Mouse (Mus musculus): Measurements from ENCODE around the gene Plscr4. TPM values are rescaled to one million over a fixed set of nuclear protein-coding genes. Genes with fewer than 3 reads are reported as not detected.

The Plscr4 gene
- polyA plus RNA-seq, 1 experiment from 2014 or later, result 4.6 TPM

DNA sequence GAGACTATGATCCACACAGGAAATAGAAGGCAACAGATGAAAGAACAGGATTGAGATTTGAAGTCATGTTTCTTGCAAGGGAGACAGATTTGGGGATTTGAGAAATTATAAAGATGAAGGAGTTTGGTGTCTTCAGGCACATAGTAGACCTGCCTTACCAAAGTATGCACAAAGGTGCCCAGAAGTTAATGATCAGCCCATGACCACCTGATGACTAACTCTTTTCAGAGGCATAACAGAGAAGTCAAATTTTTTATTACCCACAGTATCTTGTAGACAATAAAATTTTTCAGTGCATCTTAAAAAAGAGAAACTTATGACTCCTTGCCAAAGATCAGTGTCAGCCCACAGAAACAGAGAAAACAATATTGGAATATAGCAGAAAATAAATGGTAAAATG, 12.6 kb upstream of the Plscr4 start:
- H3K9me3 ChIP-seq (ENCODE audit: control insufficient read depth), result no peaks in the 10 kb centered on the region
- no peak for TF ChIP-seq CTCF (IDR thresholded peaks at IDR 0.05; ENCODE audit: low read depth)
- no peak overlapping the region for H3K27ac ChIP-seq (ENCODE audit: low read depth, low read length)
- H3K4me3 ChIP-seq (ENCODE audit: low read depth, low read length), result no peak overlapping the region
- peak; percentile 54; the same call in 1 of the 2 replicates for ATAC-seq
- H3K4me1 ChIP-seq (replicated peaks; ENCODE audit: control insufficient read depth, insufficient read depth, low read length), result no peaks in the 10 kb centered on the region
- H3K4me2 ChIP-seq (replicated peaks; ENCODE audit: low read depth), result no peak overlapping the region
- H3K36me3 ChIP-seq (ENCODE audit: control insufficient read depth, insufficient read depth), result no peaks in the 10 kb centered on the region
- H3K9ac ChIP-seq (ENCODE audit: low read depth, low read length), result no peak overlapping the region
- H3K27me3 ChIP-seq (replicated peaks; ENCODE audit: control insufficient read depth, insufficient read depth, low read length), result no peaks in the 10 kb centered on the region

DNA sequence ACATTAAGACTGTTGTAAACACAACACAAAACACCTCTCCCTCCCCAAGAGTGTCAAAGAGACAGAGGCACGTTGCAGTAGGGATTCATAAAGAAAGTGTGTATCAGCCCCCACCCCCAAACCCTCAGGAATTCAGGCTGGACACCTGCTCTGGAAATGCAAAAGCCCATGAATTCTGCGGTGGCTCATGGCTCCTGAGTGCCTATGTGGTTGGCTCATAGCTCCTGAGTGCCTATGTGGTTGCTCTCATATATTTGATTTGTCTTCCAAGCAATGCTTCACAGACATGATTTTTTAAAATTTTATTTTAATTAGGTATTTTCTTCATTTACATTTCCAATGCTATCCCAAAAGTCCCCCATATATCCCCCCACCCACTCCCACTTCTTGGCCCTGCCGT, 568 bp upstream of the Plscr4 start:
- no peak for ATAC-seq
- Histone ChIP-seq H3K27me3 (replicated peaks; ENCODE audit: control insufficient read depth, insufficient read depth, low read length) (no peaks in the 10 kb centered on the region), H3K4me2 (replicated peaks; ENCODE audit: low read depth) (no peak overlapping the region), H3K9ac (ENCODE audit: low read depth, low read length) (no peak overlapping the region), H3K9me3 (ENCODE audit: control insufficient read depth) (no peaks in the 10 kb centered on the region), H3K4me3 (ENCODE audit: low read depth, low read length) (no peak overlapping the region), H3K4me1 (replicated peaks; ENCODE audit: control insufficient read depth, insufficient read depth, low read length) (no peaks in the 10 kb centered on the region), H3K27ac (ENCODE audit: low read depth, low read length) (no peak overlapping the region), H3K36me3 (ENCODE audit: control insufficient read depth, insufficient read depth) (no peaks in the 10 kb centered on the region)
- 76% methylated on average over 3 of the region's 3 CpGs for WGBS
- no peak for TF ChIP-seq CTCF (IDR thresholded peaks at IDR 0.05; ENCODE audit: low read depth)

DNA sequence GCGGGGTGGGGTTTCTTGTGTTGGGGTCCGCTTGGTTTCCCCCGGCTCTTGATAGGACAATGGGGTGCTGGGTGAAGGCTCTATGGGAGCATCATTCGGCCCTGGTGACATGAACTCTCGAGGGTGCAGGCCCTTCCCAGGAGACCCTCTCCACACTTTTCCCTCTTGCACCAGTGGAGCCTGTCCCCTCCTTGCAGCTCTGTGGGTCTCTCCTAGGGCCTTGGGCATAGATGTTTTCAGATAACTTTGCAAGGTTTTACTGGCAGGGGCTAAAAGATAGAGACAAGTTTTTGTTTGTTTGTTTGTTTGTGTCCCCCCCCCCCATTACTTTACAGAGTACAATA, 858 bp downstream of the Plscr4 start:
- peak overlapping the region; percentile 73 for H3K9ac ChIP-seq (ENCODE audit: low read depth, low read length)
- no peaks in the 10 kb centered on the region for H3K4me1 ChIP-seq (replicated peaks; ENCODE audit: control insufficient read depth, insufficient read depth, low read length)
- H3K9me3 ChIP-seq (ENCODE audit: control insufficient read depth), result no peaks in the 10 kb centered on the region
- no peaks in the 10 kb centered on the region for H3K27me3 ChIP-seq (replicated peaks; ENCODE audit: control insufficient read depth, insufficient read depth, low read length)
- H3K4me2 ChIP-seq (replicated peaks; ENCODE audit: low read depth), result peak overlapping the region; percentile 98
- no peaks in the 10 kb centered on the region for H3K36me3 ChIP-seq (ENCODE audit: control insufficient read depth, insufficient read depth)
- no peak for TF ChIP-seq CTCF (IDR thresholded peaks at IDR 0.05; ENCODE audit: low read depth)
- WGBS, result 1% methylated on average over 5 of the region's 5 CpGs
- H3K4me3 ChIP-seq (ENCODE audit: low read depth, low read length), result peak overlapping the region; percentile 72
- ATAC-seq, result peak; percentile 19; the same call in 1 of the 2 replicates
- H3K27ac ChIP-seq (ENCODE audit: low read depth, low read length), result peak overlapping the region; percentile 46; the same call in 1 of the 2 replicates

DNA sequence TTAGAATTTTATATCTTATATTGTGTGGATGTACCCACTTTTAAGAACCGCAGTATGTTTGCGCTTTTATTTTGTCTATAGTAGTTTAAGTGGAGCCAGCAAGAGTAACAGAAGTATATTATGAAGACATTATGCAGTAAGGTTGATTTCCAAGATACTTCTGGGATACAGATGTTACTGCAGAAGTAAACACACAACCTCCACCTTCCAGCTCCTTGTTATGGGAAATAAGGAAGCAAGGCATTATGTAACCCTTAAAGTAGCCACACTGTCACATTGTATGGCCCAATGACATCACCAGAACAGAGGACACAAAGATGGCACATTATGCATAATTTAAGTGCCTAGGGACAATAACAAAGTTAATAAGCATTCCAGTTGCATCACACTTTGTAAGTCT, 1.2 kb downstream of the Plscr4 start:
- ATAC-seq, result no peak
- no peak overlapping the region for H3K27ac ChIP-seq (ENCODE audit: low read depth, low read length)
- peak overlapping the region; percentile 72 for H3K4me3 ChIP-seq (ENCODE audit: low read depth, low read length)
- no peak for TF ChIP-seq CTCF (IDR thresholded peaks at IDR 0.05; ENCODE audit: low read depth)
- no peaks in the 10 kb centered on the region for H3K27me3 ChIP-seq (replicated peaks; ENCODE audit: control insufficient read depth, insufficient read depth, low read length)
- H3K4me2 ChIP-seq (replicated peaks; ENCODE audit: low read depth), result peak overlapping the region; percentile 98
- no peaks in the 10 kb centered on the region for H3K36me3 ChIP-seq (ENCODE audit: control insufficient read depth, insufficient read depth)
- no peaks in the 10 kb centered on the region for H3K9me3 ChIP-seq (ENCODE audit: control insufficient read depth)
- 87% methylated on average over 2 of the region's 2 CpGs for WGBS
- no peaks in the 10 kb centered on the region for H3K4me1 ChIP-seq (replicated peaks; ENCODE audit: control insufficient read depth, insufficient read depth, low read length)
- no peak overlapping the region for H3K9ac ChIP-seq (ENCODE audit: low read depth, low read length)

DNA sequence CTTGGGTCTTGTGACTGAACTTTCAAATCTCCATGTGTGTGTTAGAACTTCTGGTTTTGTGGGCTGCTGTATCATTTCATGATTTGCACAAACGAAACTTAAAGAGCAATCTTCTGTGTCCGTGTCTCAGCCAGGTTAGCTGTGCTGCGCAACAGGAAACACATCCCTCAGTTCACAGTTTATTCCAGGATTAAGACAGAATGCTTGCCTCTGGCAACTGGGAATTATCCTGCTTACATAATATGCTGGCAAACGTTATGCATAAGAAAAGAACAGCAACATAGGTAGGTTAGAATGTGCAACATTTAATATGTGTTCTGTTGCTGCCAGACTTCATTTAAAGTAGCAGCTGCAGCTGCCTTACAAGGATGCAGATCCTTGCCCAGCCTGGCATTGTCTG, 10.6 kb downstream of the Plscr4 start:
- Histone ChIP-seq H3K4me3 (ENCODE audit: low read depth, low read length) (no peak overlapping the region), H3K4me2 (replicated peaks; ENCODE audit: low read depth) (no peak overlapping the region), H3K9ac (ENCODE audit: low read depth, low read length) (no peak overlapping the region), H3K4me1 (replicated peaks; ENCODE audit: control insufficient read depth, insufficient read depth, low read length) (no peaks in the 10 kb centered on the region), H3K27ac (ENCODE audit: low read depth, low read length) (no peak overlapping the region), H3K9me3 (ENCODE audit: control insufficient read depth) (no peaks in the 10 kb centered on the region), H3K27me3 (replicated peaks; ENCODE audit: control insufficient read depth, insufficient read depth, low read length) (no peaks in the 10 kb centered on the region), H3K36me3 (ENCODE audit: control insufficient read depth, insufficient read depth) (no peaks in the 10 kb centered on the region)
- ATAC-seq, result no peak
- TF ChIP-seq CTCF (IDR thresholded peaks at IDR 0.05; ENCODE audit: low read depth), result no peak
- 65% methylated on average over 4 of the region's 4 CpGs for WGBS

DNA sequence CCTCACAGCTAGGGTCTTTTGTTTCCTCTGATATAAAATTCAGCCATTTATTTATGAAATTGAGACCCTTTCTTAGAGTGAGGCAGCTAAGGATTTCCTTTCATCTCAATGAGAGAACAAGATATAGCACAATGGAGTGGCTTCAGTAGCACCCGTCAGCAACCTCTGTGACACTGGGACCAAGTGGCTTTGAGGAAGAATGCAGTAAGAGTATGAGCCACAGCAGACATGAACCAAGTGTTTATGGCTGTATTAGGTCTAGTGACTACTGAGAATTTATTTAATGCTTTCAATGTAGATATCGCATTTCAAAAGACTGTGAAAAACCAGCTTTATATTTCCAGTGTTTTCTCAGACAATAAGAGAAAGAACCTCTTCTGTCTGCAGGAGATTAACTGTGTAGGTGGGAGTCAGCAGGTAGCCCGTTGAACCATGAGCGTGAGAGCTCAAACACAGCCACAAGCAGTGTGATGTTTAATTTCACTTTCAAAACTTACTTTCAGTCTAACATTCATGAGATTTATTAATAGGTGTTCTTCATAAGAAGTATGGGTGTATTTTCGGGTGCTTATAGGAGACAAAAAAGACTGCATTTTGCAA, 15.2 kb downstream of the Plscr4 start:
- Histone ChIP-seq H3K36me3 (ENCODE audit: control insufficient read depth, insufficient read depth) (no peaks in the 10 kb centered on the region), H3K27ac (ENCODE audit: low read depth, low read length) (no peak overlapping the region), H3K4me2 (replicated peaks; ENCODE audit: low read depth) (no peak overlapping the region), H3K4me3 (ENCODE audit: low read depth, low read length) (no peak overlapping the region), H3K9me3 (ENCODE audit: control insufficient read depth) (no peaks in the 10 kb centered on the region), H3K4me1 (replicated peaks; ENCODE audit: control insufficient read depth, insufficient read depth, low read length) (no peaks in the 10 kb centered on the region), H3K9ac (ENCODE audit: low read depth, low read length) (no peak overlapping the region), H3K27me3 (replicated peaks; ENCODE audit: control insufficient read depth, insufficient read depth, low read length) (no peaks in the 10 kb centered on the region)
- WGBS, result 83% methylated on average over 5 of the region's 5 CpGs
- ATAC-seq, result no peak
- TF ChIP-seq CTCF (IDR thresholded peaks at IDR 0.05; ENCODE audit: low read depth), result no peak

DNA sequence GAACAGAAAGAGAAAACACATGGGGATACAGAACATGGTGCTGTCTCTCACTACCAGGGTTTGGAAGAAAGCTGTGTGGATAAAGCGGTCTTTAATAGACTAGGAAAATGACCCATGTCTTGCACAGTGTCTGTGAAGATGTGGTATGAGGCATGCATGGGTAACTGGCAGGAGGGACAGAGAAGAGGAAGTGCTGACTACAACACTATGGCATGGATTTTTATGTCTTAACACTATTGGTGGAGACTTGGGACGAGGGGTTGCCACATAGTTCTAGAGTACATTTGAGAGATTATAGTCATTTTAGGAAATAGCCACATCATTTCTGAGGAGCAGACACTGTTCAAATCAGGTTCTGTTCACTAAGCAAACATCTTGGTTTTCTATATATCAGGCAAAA, 16.0 kb downstream of the Plscr4 start:
- Histone ChIP-seq H3K9me3 (ENCODE audit: control insufficient read depth) (no peaks in the 10 kb centered on the region), H3K36me3 (ENCODE audit: control insufficient read depth, insufficient read depth) (no peaks in the 10 kb centered on the region), H3K4me3 (ENCODE audit: low read depth, low read length) (no peak overlapping the region), H3K4me2 (replicated peaks; ENCODE audit: low read depth) (no peak overlapping the region), H3K27me3 (replicated peaks; ENCODE audit: control insufficient read depth, insufficient read depth, low read length) (no peaks in the 10 kb centered on the region), H3K9ac (ENCODE audit: low read depth, low read length) (no peak overlapping the region), H3K27ac (ENCODE audit: low read depth, low read length) (no peak overlapping the region), H3K4me1 (replicated peaks; ENCODE audit: control insufficient read depth, insufficient read depth, low read length) (no peaks in the 10 kb centered on the region)
- TF ChIP-seq CTCF (IDR thresholded peaks at IDR 0.05; ENCODE audit: low read depth), result no peak
- ATAC-seq, result no peak
- WGBS, result 84% methylated on average over 2 of the region's 2 CpGs

All from intestine, postnatal 0 days (tissue).